Mouse (Mus musculus): ENCODE data around the gene Adamts2.

Gene Adamts2

GRCm38 (mm10) chr11:50848520-50849137 lies 246.7 kb downstream of the Adamts2 start:
- no peaks in the 10 kb centered on the region for H3K36me3 ChIP-seq (ENCODE audit: control insufficient read depth, insufficient read depth, low read length, poor library complexity, severe bottlenecking)
- H3K27me3 ChIP-seq (ENCODE audit: control insufficient read depth, insufficient read depth, low read length, poor library complexity, severe bottlenecking): no peaks in the 10 kb centered on the region
- DNase-seq (ENCODE audit: low read depth, low spot score): peak; percentile 13

GRCm38 (mm10) chr11:50849310-50849709 lies 247.4 kb downstream of the Adamts2 start:
- DNase-seq (ENCODE audit: low read depth, low spot score): peak; percentile 38

DNA sequence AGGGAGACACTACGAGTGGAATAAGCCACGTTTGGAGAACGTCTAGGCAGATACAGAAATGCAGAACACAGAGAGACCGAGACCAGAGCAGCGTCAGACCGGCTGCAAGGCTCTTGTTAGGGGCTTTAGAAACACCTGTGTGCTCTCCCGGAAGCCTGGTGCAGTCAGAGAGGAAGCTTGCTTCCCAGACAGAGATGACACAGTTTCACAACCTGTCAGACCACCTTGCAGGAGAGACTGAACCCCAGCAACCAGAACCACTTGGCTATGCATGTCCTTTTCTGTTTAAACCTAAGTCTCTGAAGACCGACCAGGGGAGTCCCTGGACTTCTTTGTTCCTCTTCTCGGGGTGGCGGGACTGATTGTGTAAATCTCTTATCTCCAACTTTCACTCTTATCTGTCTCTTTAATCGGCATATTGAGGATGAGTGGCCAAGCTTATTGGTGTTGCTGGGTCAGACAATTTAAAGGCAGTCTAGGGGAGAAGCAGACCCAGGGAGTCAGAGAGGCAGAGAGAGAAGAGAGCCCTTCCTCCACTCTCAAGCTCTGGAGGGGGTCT lies 248.4 kb downstream of the Adamts2 start, which contains the start of gene Grm6:
Gene Grm6, plus strand, starts transcription at position 509 of the 559 bp plus-strand sequence.
- peak; percentile 75 for DNase-seq (ENCODE audit: low read depth, low spot score)
- Histone ChIP-seq H3K36me3 (ENCODE audit: control insufficient read depth, insufficient read depth, low read length, poor library complexity, severe bottlenecking) (no peaks in the 10 kb centered on the region), H3K27me3 (ENCODE audit: control insufficient read depth, insufficient read depth, low read length, poor library complexity, severe bottlenecking) (no peaks in the 10 kb centered on the region)

More at GRCm38 (mm10) chr11:50849310-50849709, 247.4 kb downstream of the Adamts2 start:
- Histone ChIP-seq H3K27me3 (ENCODE audit: control insufficient read depth, insufficient read depth, low read length, poor library complexity, severe bottlenecking) (no peaks in the 10 kb centered on the region), H3K36me3 (ENCODE audit: control insufficient read depth, insufficient read depth, low read length, poor library complexity, severe bottlenecking) (no peaks in the 10 kb centered on the region)

GRCm38 (mm10) chr11:50850989-50851601 lies 249.2 kb downstream of the Adamts2 start:
- Histone ChIP-seq H3K27me3 (ENCODE audit: control insufficient read depth, insufficient read depth, low read length, poor library complexity, severe bottlenecking) (no peaks in the 10 kb centered on the region), H3K36me3 (ENCODE audit: control insufficient read depth, insufficient read depth, low read length, poor library complexity, severe bottlenecking) (no peaks in the 10 kb centered on the region)
- DNase-seq (ENCODE audit: low read depth, low spot score): peak; percentile 54

All from splenic B cell, adult 2 months (primary cell).